Mouse (Mus musculus) heart, postnatal 14 days (tissue): ENCODE results near the gene Casp3. TPM values are rescaled to one million over a fixed set of nuclear protein-coding genes. Genes with fewer than 3 reads are reported as not detected.

Source experiments
- DNase-seq, 2 experiments: peaks; one replicate each; pipeline ENCODE4 v3.0.0; 2021 to 2022
- intact Hi-C: fragments of 180-260 bp; cut with DNase I; formaldehyde crosslinking; loops from one replicate; pipeline ENCODE4 v1.15.1; 2025
- total RNA-seq, 2 experiments: library from RNA; stranded (reverse); gene quantifications; 2 replicates each; pipeline ENCODE4 v1.2.3; 2021

Casp3 gene
- total RNA-seq, 2 experiments from 2014 or later, result 6.3 to 7.6 TPM

GRCm38 (mm10) chr8:46651872-46652271 is 34.8 kb downstream of the Casp3 start:
- peak in 1 of 2 experiments; percentile 11 for DNase-seq
- intact Hi-C loops, result no loop called here

GRCm38 (mm10) chr8:46655919-46656318 is 38.8 kb downstream of the Casp3 start:
- no peak for DNase-seq
- intact Hi-C loops, result no loop called here

- intact Hi-C loops, result loop anchor here (2.0 to 5.0 kb wide), 3 partner anchors 66 to 701 kb away; partner anchors contain the start of gene Irf2
Observed at GRCm38 (mm10) chr8:46671496-46671895, 54.4 kb downstream of the Casp3 start.

GRCm38 (mm10) chr8:46680671-46681365 is 63.7 kb downstream of the Casp3 start:
- intact Hi-C loops, result no loop called here
- no peak for DNase-seq

More at GRCm38 (mm10) chr8:46671496-46671895, 54.4 kb downstream of the Casp3 start:
- peak; percentile 67 to 81 for DNase-seq

GRCm38 (mm10) chr8:46686664-46687336 is 69.7 kb downstream of the Casp3 start:
- intact Hi-C loops, result loop anchor here (5.0 kb wide), 1 partner anchor 156 kb away; no protein-coding TSS in a partner anchor
- DNase-seq, result peak; percentile 91 to 92

Other genes starting within 250 kb of the Casp3 start
- 100 to 1,000 TPM; 846 to 852 TPM for gene Acsl1, start 146.3 kb upstream of the Casp3 start, total RNA-seq
- gene Cenpu, start 65.3 kb upstream of the Casp3 start, total RNA-seq, result 1 to 10 TPM; 1.3 to 1.4 TPM
- 1 to 10 TPM; 3.0 to 3.6 TPM for gene Primpol, start 79 bp upstream of the Casp3 start, total RNA-seq
- gene Irf2, start 122.4 kb downstream of the Casp3 start, total RNA-seq, result 10 to 100 TPM; 43.6 to 44.5 TPM